Mouse (Mus musculus) embryo, embryonic 11 days (tissue): ENCODE results near the gene Hoxb3.
A peak's percentile ranks its signal among the peaks of the same experiment; 100 is the strongest.

Experiments used
- DNase-seq: peaks from one replicate; pipeline ENCODE4 v3.0.0-alpha.2; 2015

The Hoxb3 gene

GRCm38 (mm10) chr11:96341701-96342575 lies 18.8 kb downstream of the Hoxb3 start:
- peak; percentile 70 for DNase-seq

- DNase-seq, result peak; percentile 43
These were observed 19.4 kb downstream of the Hoxb3 start for GRCm38 (mm10) chr11:96342576-96342930.

GRCm38 (mm10) chr11:96343206-96343745 lies 20.1 kb downstream of the Hoxb3 start:
- DNase-seq, result peak; percentile 53

- peak; percentile 73 for DNase-seq
These were observed 21.1 kb downstream of the Hoxb3 start for GRCm38 (mm10) chr11:96344061-96344877.

GRCm38 (mm10) chr11:96344878-96345159 lies 21.7 kb downstream of the Hoxb3 start:
- DNase-seq, result peak; percentile 50

GRCm38 (mm10) chr11:96345220-96345892 lies 22.2 kb downstream of the Hoxb3 start:
- peak; percentile 76 for DNase-seq

- peak; percentile 49 for DNase-seq
These were observed 23.0 kb downstream of the Hoxb3 start for GRCm38 (mm10) chr11:96345893-96346806.

GRCm38 (mm10) chr11:96346916-96347520 lies 23.9 kb downstream of the Hoxb3 start:
- DNase-seq, result no peak

GRCm38 (mm10) chr11:96347717-96348116 lies 24.6 kb downstream of the Hoxb3 start:
- no peak for DNase-seq

GRCm38 (mm10) chr11:96348141-96348928 lies 25.2 kb downstream of the Hoxb3 start:
- DNase-seq, result peak; percentile 82

- no peak for DNase-seq
These were observed 25.9 kb downstream of the Hoxb3 start for GRCm38 (mm10) chr11:96348988-96349387.

GRCm38 (mm10) chr11:96349491-96350340 lies 26.6 kb downstream of the Hoxb3 start:
- DNase-seq, result peak; percentile 81

- no peak for DNase-seq
These were observed 27.2 kb downstream of the Hoxb3 start, which contains the start of gene Hoxb2 for GRCm38 (mm10) chr11:96350341-96350624. Gene Hoxb2 (plus strand): TSS chr11:96350525.

GRCm38 (mm10) chr11:96350791-96351190 lies 27.7 kb downstream of the Hoxb3 start:
- no peak for DNase-seq

- DNase-seq, result peak; percentile 80
These were observed 28.2 kb downstream of the Hoxb3 start for GRCm38 (mm10) chr11:96351312-96351711.

- peak; percentile 79 for DNase-seq
These were observed 28.7 kb downstream of the Hoxb3 start for GRCm38 (mm10) chr11:96351831-96352230.

GRCm38 (mm10) chr11:96352691-96353521 lies 29.8 kb downstream of the Hoxb3 start:
- DNase-seq, result peak; percentile 79

- DNase-seq, result no peak
These were observed 30.4 kb downstream of the Hoxb3 start for GRCm38 (mm10) chr11:96353522-96353841.

- DNase-seq, result no peak
These were observed 30.8 kb downstream of the Hoxb3 start for GRCm38 (mm10) chr11:96353939-96354338.
